Mouse (Mus musculus) granulocyte monocyte progenitor cell, adult 5-6 weeks (primary cell): ENCODE measurements at regions not wholly inside any gene's neighbourhood (a gene's known extent, or its start where the extent isn't known, plus 50 kb on each side); places are given as distances from the start of the nearest gene placed in this dataset.
"Not testable (repeated sequence)": the region's sequence is repeated elsewhere in the genome, so short reads cannot be mapped to it uniquely, and the experiment has no call there.

Source experiments
- ATAC-seq: replicated peaks from 2 replicates; pipeline ENCODE4 v1.8.0; 2016; ENCODE audit warnings: mild to moderate bottlenecking, moderate TSS enrichment, inconsistent platforms; ENCODE audit not compliant: poor library complexity, severe bottlenecking

DNA sequence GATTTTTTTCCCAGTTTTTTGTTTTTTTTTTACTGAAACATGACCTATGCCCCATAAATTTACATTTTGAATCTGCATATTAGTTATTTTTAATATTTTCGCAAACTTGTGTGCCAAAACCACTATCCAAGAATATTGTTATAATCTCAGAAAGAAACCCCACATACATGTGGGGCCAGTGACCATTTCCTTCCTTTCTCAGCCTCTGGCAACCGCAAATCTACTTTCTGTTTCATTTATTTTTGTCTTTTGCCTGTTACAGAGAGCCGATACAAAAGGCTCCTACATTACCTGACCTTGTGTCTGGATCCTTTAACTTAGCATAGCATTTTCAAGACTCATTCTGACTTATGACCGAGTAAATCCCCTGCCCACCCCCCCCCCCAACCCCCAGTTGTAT is 158.8 kb downstream of the Ifng start:
- peak; percentile 52 for ATAC-seq

DNA sequence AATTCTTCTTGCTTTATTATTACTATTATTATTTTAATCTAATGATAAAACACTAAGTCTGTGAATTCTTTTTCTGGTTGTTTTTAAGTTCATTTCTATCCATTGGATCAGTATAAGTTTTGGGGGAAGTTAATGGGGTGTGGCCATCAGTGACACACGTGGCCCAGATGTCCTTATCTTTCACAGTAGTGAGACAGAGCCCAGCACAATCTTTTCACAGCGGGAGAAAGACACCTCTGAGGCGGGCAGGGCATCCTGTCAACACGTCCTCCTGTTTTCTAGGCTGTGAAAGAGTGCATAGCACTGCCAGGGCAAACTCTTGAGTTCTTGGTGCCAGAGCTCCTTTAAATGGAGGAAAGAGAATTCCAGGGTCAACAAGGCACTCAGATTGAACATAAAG is 162.1 kb downstream of the Ifng start:
- ATAC-seq, result no peak

DNA sequence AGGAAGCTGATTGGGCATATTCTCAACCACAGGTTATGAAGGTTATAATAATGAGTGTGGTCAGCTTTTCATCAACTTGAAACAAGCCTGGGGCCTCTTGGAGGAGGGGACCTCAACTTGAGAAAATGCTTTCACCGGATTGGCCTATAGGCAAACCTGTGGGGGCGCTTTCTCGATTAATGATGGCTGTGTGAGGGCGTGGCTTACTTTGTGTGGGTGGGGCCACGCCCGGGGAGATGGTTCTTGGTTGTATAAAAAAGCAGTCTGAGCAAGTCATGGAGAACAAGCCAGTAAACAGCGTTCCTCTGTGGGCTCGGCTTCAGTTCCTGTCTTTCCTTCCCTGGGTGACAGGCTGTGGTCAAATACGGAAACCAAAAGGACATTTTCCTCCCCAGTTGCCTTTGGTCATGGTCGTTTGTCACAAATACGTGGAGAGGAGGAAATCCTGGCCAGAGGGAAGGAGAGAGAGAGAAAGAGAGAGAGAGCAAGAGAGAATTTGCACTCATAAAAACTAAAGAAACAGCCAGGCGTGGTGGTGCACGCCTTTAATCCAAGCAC is 163.1 kb downstream of the Ifng start:
- ATAC-seq, result peak; percentile 72

- no peak for ATAC-seq
Measured at GRCm38 (mm10) chr10:118605156-118605821, 164.4 kb downstream of the Ifng start.

GRCm38 (mm10) chr10:118607418-118607817 is 166.6 kb downstream of the Ifng start:
- no peak for ATAC-seq

- no peak for ATAC-seq
Measured at GRCm38 (mm10) chr10:118608376-118609145, 167.7 kb downstream of the Ifng start.

DNA sequence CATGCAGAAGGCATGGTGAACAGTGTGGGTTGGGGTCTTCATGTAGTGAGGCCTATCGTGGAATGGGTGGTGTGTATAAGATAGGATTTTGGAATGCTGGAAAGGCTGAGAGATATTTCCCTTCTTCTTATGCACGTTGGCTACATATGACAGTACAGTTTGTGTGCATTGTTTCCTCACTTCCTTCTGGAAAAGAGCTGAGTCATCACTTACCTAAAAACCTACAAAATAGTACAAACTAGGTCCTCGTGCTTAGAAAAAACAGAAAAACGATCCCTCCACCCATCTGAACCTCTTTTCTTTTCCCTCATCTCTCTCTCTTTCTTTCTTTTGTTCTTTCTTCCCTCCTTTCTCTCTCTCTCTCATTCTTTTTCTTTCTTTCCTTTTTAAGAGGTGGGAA is 168.3 kb downstream of the Ifng start:
- ATAC-seq, result 0 out of 2 replicates have a peak, but pooled peaks have one; percentile 36

GRCm38 (mm10) chr10:118610868-118611461 is 170.1 kb downstream of the Ifng start:
- peak; percentile 88 for ATAC-seq

DNA sequence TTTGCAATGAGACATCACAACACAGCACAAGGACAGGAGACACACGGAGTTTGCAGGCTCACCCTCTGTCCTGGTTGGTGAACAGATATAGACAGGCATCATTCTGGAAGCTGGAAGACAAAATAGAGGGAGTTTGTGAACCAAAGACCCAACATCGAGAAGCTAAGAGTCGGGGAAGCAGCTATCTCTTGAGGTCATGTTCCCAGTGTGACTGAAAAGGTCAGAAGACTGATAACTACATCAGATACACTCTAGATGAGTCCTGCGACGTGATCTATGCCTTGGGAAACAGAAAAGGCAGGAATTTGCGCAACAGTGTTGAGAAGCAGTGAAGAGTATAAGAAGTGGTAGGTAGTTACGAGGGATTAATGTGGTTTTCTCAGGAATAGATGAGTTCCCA is 171.2 kb downstream of the Ifng start:
- ATAC-seq, result no peak

DNA sequence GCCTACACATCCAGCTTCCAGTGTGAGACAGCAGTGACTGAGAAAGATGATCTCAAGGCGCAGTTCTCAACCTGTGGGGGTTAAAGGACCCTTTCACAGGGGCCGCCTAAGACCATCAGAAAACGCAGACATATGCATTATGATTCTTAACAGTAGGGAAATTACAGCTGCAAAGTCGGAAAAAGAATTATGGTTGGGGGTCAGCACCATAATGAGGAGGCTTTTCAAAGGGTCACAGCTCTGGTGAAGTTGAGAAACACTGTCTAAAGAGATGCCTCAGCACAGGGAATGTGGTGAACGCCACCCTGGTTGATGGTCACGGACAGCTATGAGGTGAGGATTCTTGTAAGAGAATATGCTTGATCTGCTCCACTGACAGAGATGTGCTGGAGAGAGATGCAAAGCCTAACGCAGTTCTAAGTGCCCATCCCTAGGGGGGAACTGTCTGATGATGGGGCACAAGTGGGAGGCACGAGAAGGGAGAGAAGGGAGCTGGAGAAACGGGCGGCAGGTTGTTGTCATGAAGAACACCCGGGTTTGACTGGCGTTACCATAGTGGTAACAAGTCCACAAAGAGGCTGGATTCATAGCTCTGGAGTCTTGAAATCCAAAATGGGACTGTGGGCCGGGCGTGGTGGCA is 172.3 kb downstream of the Ifng start:
- no peak for ATAC-seq

GRCm38 (mm10) chr10:118614251-118614865 is 173.5 kb downstream of the Ifng start:
- no peak for ATAC-seq

DNA sequence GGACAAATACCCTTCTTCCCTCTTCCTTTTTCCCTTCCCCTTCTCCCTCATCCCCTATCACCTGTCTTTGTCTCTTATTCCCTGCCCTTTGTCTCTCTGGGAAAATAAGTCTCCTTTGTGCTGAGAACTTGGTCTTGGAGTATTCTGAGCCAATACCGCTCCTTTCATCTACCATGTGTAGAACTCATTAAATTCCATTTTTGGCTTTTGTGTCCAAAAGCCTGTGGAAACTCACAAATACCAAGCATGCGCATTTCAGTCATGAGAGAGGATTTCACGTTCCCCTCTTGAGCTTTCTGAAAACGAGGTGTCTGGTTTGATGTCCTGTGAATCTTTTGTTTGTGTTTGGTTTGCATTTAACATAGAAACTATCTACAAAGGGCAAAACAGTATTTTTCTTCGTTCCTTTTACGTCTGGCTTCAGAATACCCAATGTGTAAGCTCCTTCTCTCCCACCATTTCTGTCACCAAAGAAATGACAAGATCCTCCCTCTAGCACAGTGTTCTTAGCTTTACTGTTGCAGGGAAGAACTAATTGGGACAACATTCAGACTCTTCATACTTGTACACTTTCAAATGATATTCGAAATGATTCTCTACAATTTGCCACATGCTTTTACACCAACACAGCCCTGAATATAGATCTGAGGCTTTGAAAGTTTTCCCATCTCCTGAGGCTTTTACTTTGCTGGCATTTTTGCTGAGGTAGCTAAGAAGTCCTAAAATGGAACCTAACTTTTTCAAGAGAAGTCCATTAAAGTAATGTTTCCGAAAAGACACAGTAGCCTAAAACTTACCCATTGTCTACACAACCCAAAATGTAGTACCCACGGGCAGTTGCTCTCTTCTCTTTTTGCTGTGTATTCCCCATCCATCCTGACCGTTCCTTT is 174.5 kb downstream of the Ifng start:
- no peak for ATAC-seq

- no peak for ATAC-seq
Measured at GRCm38 (mm10) chr10:118616031-118616615, 175.3 kb downstream of the Ifng start.

GRCm38 (mm10) chr10:118617291-118618044 is 176.6 kb downstream of the Ifng start:
- no peak for ATAC-seq

- ATAC-seq, result not testable (repeated sequence)
Measured at GRCm38 (mm10) chr10:118618251-118618650, 177.4 kb downstream of the Ifng start.

DNA sequence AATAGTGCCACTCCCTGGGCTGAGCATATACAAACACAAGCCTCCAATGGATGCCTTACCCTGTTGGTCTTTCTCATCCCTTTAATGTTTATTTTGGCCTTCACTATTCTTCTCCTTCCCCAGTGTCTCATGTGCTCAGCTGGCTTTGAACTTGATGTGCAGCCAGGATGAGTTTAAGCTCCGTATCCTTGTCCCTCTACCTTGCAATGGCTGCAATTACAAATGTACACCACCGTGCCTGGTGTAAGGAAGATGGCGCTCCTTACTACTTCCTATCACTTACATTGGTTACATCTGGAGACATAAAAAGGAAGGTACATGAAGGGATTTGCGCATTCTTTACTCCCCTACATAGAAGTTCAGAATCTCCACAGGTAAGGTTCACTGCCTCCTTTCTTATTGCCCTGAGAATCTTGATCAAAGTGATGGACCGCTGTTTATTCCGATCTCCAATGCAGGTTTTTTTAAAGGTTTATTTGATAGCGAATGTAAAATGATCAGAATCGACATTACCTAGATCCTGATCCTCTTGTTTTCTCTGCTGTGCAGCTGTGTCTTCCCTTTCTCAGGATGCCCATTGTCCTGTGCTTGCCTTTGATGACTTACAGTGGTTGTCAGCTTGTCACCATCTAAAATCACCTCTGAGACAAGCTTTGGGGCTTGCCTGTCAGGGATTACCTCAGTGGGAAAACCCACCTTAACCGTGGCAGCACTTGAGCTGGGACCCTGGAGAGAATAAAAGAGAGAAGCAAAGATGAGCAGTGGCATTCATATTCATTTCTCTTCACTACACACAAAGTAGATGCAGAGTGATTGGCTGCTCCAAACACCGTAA is 178.1 kb downstream of the Ifng start:
- ATAC-seq, result no peak

- no peak for ATAC-seq
Measured at GRCm38 (mm10) chr10:118619601-118620000, 178.8 kb downstream of the Ifng start.
